Mouse (Mus musculus) urinary bladder, postnatal 14 days (tissue): ENCODE measurements around the gene Hbq1a.

Experiments used
- DNase-seq: peaks from one replicate; pipeline ENCODE4 v3.0.0; 2021; ENCODE audit warnings: low spot score

Hbq1a gene

DNA sequence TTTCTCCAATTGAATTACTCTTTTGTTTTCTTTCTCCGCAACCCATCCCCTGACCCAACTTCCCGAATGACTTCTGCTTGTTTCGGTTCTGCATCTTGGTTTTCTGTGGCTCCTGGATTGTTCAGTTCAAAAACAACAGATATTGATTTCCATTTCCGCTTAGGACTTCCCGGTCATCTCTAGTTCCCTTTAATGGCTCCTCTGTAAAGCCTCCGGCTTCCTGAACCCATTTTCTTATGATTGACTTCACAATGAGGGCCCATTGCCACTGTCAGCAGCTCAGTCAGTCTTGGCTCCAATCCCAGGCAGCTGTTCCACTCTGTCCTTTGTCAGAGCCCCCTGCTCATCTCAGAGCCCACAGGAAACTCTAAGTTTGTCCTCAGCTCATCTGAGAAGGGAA, 31.2 kb downstream of the Hbq1a start:
- DNase-seq, result no peak

GRCm38 (mm10) chr11:32331861-32332260, 32.0 kb downstream of the Hbq1a start:
- DNase-seq, result no peak

DNA sequence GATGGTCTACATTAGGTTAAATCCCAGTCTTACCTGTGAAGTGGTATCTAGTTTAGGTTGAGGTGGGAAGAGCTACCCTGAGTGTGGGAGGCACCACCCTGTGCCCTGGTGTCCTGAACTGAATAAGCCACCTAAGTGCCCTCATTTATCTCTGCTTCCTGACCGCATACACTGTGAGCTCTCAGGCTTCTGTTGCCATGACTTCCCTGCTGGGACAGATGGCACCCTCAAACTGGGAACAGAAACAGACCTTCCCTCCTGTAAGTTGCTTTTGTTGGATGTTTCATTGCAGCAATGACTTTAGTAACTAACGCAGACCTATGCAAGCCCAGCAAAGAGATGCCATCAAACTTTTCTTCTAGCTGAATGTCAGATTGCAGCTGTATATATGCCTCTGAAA, 33.4 kb downstream of the Hbq1a start:
- no peak for DNase-seq

DNA sequence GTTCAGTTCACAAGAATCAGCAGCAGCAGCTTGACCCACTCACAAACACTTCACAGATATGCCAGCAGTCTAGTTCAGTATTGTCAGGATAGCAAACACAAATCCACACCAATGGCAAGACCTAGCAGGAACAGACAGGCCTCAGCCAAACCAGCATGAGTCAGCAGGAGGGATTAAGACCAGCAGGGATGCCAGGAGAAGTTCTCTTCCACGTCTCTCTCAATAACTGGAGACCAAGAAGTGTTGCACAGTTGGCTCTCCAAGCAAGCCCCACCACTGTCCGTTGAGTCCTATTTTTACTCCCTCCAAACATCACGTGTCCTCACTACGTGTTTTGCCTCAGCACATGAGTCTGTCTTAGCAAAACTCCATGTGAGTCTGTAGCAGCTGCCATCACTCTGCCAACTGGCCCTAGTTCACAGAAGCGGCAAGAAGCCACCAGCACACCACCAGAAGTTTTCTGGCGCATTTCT, 36.6 kb downstream of the Hbq1a start:
- DNase-seq, result peak; percentile 64

- no peak for DNase-seq
Measured at GRCm38 (mm10) chr11:32339131-32339531, 39.3 kb downstream of the Hbq1a start.

DNA sequence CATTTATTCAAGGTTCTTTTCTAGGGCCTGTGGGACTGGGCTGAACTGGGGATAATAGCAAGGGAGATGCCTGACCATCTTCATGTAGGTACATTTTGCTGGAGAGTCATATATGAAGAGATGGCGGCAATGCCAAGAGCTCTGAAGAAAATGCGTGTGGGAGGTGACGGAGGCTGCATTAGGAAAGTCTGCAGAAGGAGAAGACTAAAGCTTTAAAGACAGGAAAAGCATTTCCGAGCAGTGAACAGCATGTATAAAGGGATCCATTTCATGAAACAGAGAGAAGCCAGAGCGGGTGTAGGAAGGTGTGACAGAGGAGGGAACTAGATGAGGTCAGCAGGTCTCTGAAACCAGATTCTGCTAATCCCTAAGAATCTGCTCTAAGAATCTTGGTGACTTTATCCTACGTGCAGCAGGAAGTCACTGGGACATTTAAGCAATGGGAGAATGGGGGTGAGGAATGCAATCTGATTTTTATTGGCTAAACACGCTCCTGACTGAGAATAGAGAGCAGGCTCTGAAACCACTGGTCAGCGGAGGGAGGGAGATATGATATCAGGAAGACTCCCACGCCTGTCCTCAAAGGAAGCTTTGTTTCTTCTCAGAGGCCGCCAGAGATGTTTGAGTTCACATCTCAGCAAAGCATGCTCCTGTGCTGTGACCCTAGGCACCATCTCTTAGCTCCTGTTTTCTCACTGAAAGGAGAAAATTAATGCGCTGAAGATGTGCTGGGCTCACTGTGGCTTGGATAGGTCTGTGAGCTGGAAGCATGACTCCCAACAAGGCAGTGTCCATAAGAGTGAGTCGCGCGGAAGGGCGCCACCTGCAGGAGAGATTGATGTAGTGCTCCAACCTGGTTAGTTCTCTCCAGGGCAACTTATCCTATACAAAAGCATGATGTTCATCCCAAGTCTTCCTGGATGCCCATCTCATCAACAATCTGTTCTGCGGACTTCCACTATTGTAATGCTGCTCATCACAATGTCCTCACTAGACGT, 40.9 kb downstream of the Hbq1a start:
- DNase-seq, result peak; percentile 56

DNA sequence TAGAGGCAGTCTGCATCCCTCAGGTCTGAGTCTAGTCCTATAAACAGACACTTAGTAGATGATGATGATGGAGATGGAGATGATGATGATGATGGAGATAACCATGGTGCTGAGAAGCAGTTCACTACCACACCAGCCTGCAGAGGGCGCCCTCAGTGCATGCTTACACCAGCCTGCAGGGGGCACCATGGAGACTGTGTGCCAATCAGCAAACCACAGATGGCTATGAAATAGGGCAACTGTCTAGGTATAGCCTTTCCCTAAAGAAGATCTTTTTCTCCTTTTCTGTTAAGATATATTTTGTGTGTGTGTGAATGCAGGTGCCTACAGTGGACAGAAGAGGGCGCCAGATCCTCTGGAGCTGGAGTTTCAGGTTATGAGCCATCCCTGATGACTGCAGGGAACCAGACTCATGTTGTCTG, 42.9 kb downstream of the Hbq1a start:
- peak; percentile 50 for DNase-seq

DNA sequence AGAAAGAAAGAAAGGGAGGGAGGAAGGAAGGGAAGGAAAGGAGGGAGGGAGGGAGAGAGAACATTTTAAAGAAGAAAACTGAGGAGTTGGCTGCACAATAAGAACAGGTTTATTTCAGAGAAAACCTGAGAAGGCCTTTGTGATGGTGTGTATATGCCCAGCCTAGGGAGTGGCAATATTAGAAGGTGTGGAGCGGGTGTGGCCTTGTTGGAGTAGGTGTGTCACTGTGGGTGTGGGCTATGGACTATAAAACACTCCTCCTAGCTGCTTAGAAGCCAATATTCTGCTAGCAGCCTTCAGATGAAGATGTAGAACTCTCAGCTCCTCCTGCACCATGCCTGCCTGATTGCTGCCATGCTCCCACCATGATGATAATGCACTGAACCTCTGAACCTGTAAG, 43.5 kb downstream of the Hbq1a start:
- no peak for DNase-seq

- DNase-seq, result no peak
Measured at GRCm38 (mm10) chr11:32345504-32346297, 45.8 kb downstream of the Hbq1a start.

DNA sequence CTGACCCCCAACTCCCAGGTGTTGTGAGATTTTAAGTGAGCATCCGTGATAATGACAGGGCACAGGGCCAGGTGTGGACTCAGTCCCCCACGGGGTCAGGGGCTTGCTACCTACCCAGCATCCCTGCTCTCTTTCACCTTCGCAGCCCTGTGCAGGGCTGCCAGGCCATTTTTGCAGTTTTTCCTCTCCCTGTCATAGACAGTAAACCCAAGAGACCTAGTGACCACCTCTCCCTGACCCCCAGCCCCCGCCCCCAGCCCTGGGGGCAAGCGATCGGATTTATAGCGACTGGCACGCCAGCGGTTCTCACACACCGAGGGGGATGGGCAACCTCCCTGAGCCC, 47.4 kb downstream of the Hbq1a start:
- no peak for DNase-seq

DNA sequence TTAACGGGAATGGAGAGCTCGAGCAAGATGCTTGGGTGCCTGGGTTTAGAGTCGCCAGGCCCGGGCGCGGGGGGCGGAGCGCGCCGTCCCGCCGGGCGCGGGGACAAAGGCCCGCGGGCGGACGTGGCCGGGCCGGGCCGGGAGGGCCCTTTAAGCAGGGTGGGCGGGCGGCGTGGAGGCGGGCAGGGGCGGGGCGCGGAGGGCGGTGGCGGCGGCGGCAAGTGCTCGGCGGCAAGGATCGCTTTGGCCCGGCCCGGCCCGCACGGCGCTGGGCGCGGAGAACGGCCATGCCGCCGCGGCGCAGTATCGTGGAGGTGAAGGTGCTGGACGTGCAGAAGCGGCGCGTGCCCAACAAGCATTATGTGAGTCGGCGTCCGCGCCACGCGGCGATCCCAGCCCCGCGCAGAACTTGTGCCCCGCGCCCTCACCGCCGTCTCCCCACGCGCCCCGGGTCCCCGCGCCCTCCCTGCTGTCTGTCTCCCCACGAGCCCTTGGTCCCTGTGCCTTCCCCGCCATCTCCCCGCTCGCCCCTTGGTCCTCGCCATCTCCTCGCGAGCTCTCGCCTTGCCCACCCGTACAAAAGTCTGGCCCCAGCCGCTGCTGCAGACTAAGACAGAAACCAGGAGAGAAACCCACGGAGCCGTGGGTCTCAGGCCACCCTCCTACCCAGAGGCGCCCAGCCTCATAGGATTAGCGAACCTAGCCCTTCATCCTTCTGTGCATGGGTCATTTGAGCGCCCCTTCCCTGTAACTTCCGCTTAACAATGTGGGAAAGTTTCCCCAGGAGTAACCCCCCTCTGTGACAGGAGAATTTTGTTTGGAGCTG, 48.0 kb downstream of the Hbq1a start, which contains the start of gene Sh3pxd2b:
Sh3pxd2b (plus strand) TSS at position 214 of the 826 bp plus-strand sequence.
- DNase-seq, result peak; percentile 74

GRCm38 (mm10) chr11:32348433-32349283, 48.8 kb downstream of the Hbq1a start:
- no peak for DNase-seq

DNA sequence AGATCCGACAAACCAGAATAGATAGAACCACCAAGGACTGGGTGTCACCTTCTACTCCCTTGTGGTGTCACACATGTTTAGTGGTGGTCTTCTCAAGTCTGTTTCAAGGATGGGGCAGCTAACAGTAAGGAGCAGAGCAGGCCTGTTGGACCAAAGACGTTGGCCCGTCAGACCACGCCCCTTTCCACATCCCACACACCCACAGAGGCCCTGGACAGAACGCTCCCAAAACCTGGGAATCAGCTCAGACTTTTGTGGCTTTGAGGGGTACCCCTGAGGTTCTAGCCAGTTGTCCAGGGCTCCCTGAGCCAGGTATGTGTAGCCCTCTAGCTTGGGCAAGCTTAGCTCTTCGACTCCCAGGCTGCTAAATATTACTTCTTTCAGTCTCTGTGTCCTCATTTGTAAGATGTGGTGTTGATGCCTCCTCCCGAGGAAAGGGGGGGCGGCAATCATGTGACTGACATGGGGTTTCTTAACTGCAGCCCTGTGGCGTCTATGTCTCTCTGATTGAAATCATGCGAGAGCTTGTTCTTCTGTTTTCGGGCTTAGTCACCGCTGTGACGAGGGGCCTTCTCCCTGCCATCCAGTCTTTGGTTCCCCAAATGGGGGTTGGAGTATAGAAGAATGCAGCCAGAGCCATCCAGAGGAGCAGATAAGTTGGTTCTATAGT, 49.5 kb downstream of the Hbq1a start:
- no peak for DNase-seq
